Mouse (Mus musculus): ENCODE results near the gene Fam185a. TPM values are rescaled to one million over a fixed set of nuclear protein-coding genes. Genes with fewer than 3 reads are reported as not detected.

Gene Fam185a
- polyA plus RNA-seq, 1 experiment = 1.9 TPM

GRCm38 (mm10) chr5:21434148-21434929, 9.6 kb downstream of the Fam185a start:
- H3K4me2 ChIP-seq (ENCODE audit: low read depth) = no peak overlapping the region
- no peak overlapping the region for H3K4me3 ChIP-seq
- H3K36me3 ChIP-seq (ENCODE audit: control insufficient read depth, insufficient read depth) = no peaks in the 10 kb centered on the region
- no peaks in the 10 kb centered on the region for H3K79me2 ChIP-seq (ENCODE audit: control insufficient read depth, insufficient read depth)
- H3K27me3 ChIP-seq (ENCODE audit: control insufficient read depth, insufficient read depth, insufficient read length) = no peaks in the 10 kb centered on the region
- H3ac ChIP-seq (ENCODE audit: control insufficient read depth, insufficient read length) = no peak overlapping the region
- TF ChIP-seq MYOD1 (IDR thresholded peaks at IDR 0.05; ENCODE audit: control insufficient read depth in 1 of 3, insufficient read length in 2 of 3, low read depth in 2 of 3) (no peak), MAX (IDR thresholded peaks at IDR 0.05; ENCODE audit: low read depth) (no peak), E2F4 (IDR thresholded peaks at IDR 0.05; ENCODE audit: insufficient read depth) (no peak), USF1 (IDR thresholded peaks at IDR 0.05; ENCODE audit: low read depth) (no peak), SRF (IDR thresholded peaks at IDR 0.05; ENCODE audit: control insufficient read depth, insufficient read length, low read depth) (no peak), TCF3 (IDR thresholded peaks at IDR 0.05; ENCODE audit: insufficient read length, low read depth) (no peak), TCF12 (IDR thresholded peaks at IDR 0.05; ENCODE audit: insufficient read depth, poor library complexity, severe bottlenecking) (no peak), POLR2AphosphoS2 (IDR thresholded peaks at IDR 0.05; ENCODE audit: insufficient read length, low read depth) (no peak), REST (IDR thresholded peaks at IDR 0.05; ENCODE audit: insufficient read depth, insufficient read length) (no peak), POLR2A (IDR thresholded peaks at IDR 0.05; ENCODE audit: insufficient read length, low read depth) (no peak)

- H3K4me3 ChIP-seq = no peak overlapping the region
- H3K4me2 ChIP-seq (ENCODE audit: low read depth) = no peak overlapping the region
- no peaks in the 10 kb centered on the region for H3K27me3 ChIP-seq (ENCODE audit: control insufficient read depth, insufficient read depth, insufficient read length)
- H3K79me2 ChIP-seq (ENCODE audit: control insufficient read depth, insufficient read depth) = no peaks in the 10 kb centered on the region
- no peaks in the 10 kb centered on the region for H3K36me3 ChIP-seq (ENCODE audit: control insufficient read depth, insufficient read depth)
- TF ChIP-seq CEBPB (IDR thresholded peaks at IDR 0.05; ENCODE audit: insufficient read depth, poor library complexity, severe bottlenecking) = no peak
- TF ChIP-seq TCF3 (IDR thresholded peaks at IDR 0.05; ENCODE audit: insufficient read length, low read depth) = no peak
- TF ChIP-seq MAX (IDR thresholded peaks at IDR 0.05; ENCODE audit: low read depth) = no peak
- H3ac ChIP-seq (ENCODE audit: control insufficient read depth, insufficient read length) = no peak overlapping the region
Observed at GRCm38 (mm10) chr5:21436471-21436975, 11.8 kb downstream of the Fam185a start.

- Histone ChIP-seq H3K36me3 (ENCODE audit: control insufficient read depth, insufficient read depth) (no peaks in the 10 kb centered on the region), H3ac (ENCODE audit: control insufficient read depth, insufficient read length) (no peak overlapping the region), H3K79me2 (ENCODE audit: control insufficient read depth, insufficient read depth) (no peaks in the 10 kb centered on the region), H3K4me3 (no peak overlapping the region), H3K27me3 (ENCODE audit: control insufficient read depth, insufficient read depth, insufficient read length) (no peaks in the 10 kb centered on the region), H3K4me2 (ENCODE audit: low read depth) (no peak overlapping the region)
- TF ChIP-seq E2F4 (IDR thresholded peaks at IDR 0.05; ENCODE audit: insufficient read depth) = no peak
- no peak for TF ChIP-seq SRF (IDR thresholded peaks at IDR 0.05; ENCODE audit: control insufficient read depth, insufficient read length, low read depth)
- TF ChIP-seq TCF3 (IDR thresholded peaks at IDR 0.05; ENCODE audit: insufficient read length, low read depth) = no peak
- no peak for TF ChIP-seq POLR2AphosphoS2 (IDR thresholded peaks at IDR 0.05; ENCODE audit: insufficient read length, low read depth)
- no peak for TF ChIP-seq REST (IDR thresholded peaks at IDR 0.05; ENCODE audit: insufficient read depth, insufficient read length)
- no peak for TF ChIP-seq CEBPB (IDR thresholded peaks at IDR 0.05; ENCODE audit: insufficient read depth, poor library complexity, severe bottlenecking)
- TF ChIP-seq USF1 (IDR thresholded peaks at IDR 0.05; ENCODE audit: low read depth) = no peak
- no peak for TF ChIP-seq MYOD1 (IDR thresholded peaks at IDR 0.05; ENCODE audit: control insufficient read depth in 1 of 3, insufficient read length in 2 of 3, low read depth in 2 of 3)
- TF ChIP-seq POLR2A (IDR thresholded peaks at IDR 0.05; ENCODE audit: insufficient read length, low read depth) = no peak
Observed at GRCm38 (mm10) chr5:21438428-21438827, 13.7 kb downstream of the Fam185a start.

- Histone ChIP-seq H3K36me3 (ENCODE audit: control insufficient read depth, insufficient read depth) (no peaks in the 10 kb centered on the region), H3K4me2 (ENCODE audit: low read depth) (no peak overlapping the region), H3K27me3 (ENCODE audit: control insufficient read depth, insufficient read depth, insufficient read length) (no peaks in the 10 kb centered on the region), H3K4me3 (no peak overlapping the region), H3K79me2 (ENCODE audit: control insufficient read depth, insufficient read depth) (no peaks in the 10 kb centered on the region), H3ac (ENCODE audit: control insufficient read depth, insufficient read length) (no peak overlapping the region)
- TF ChIP-seq POLR2AphosphoS2 (IDR thresholded peaks at IDR 0.05; ENCODE audit: insufficient read length, low read depth) (no peak), MYOG (IDR thresholded peaks at IDR 0.05; ENCODE audit: control insufficient read depth in 1 of 3, insufficient read depth in 1 of 3, insufficient read length in 2 of 3, low read depth in 2 of 3) (no peak), E2F4 (IDR thresholded peaks at IDR 0.05; ENCODE audit: insufficient read depth) (no peak), SRF (IDR thresholded peaks at IDR 0.05; ENCODE audit: control insufficient read depth, insufficient read length, low read depth) (no peak), REST (IDR thresholded peaks at IDR 0.05; ENCODE audit: insufficient read depth, insufficient read length) (no peak), TCF3 (IDR thresholded peaks at IDR 0.05; ENCODE audit: insufficient read length, low read depth) (no peak)
Observed at GRCm38 (mm10) chr5:21439446-21440110, 14.8 kb downstream of the Fam185a start.

Measured in myocyte (in vitro differentiated cells).